Mouse (Mus musculus) intestine, embryonic 15.5 days (tissue): ENCODE results near the gene Sec14l5. TPM values are rescaled to one million over a fixed set of nuclear protein-coding genes. Genes with fewer than 3 reads are reported as not detected.

Source experiments
- ATAC-seq: fragments of 200-750 bp; cut with Nextera tagmentation; 2 replicates; pipeline ENCODE4 v1.8.0; 2017; ENCODE audit warnings: moderate TSS enrichment, moderate library complexity
- H3K27ac ChIP-seq: fragments of 300-500 bp; sonication (generic); 2 replicates; pipeline ENCODE4 v1.5.1; 2015; ENCODE audit warnings: mild to moderate bottlenecking, inconsistent platforms
- H3K27me3 ChIP-seq: fragments of 300-500 bp; sonication (generic); replicated peaks from 2 replicates; pipeline ENCODE4 v1.6.1; 2015; ENCODE audit warnings: inconsistent platforms
- H3K36me3 ChIP-seq: fragments of 300-500 bp; sonication (generic); 2 replicates; pipeline ENCODE4 v1.6.1; 2015; ENCODE audit warnings: inconsistent platforms
- H3K4me1 ChIP-seq: fragments of 300-500 bp; sonication (generic); replicated peaks from 2 replicates; pipeline ENCODE4 v1.6.1; 2015; ENCODE audit warnings: inconsistent platforms
- H3K4me2 ChIP-seq: fragments of 300-500 bp; sonication (generic); replicated peaks from 2 replicates; pipeline ENCODE4 v1.6.1; 2015; ENCODE audit warnings: mild to moderate bottlenecking, inconsistent platforms
- H3K4me3 ChIP-seq: fragments of 300-500 bp; sonication (generic); replicated peaks from 2 replicates; pipeline ENCODE4 v1.5.1; 2015; ENCODE audit warnings: inconsistent platforms
- H3K9ac ChIP-seq: fragments of 300-500 bp; sonication (generic); 2 replicates; pipeline ENCODE4 v1.6.1; 2015; ENCODE audit warnings: inconsistent platforms
- H3K9me3 ChIP-seq: fragments of 300-500 bp; sonication (generic); 2 replicates; pipeline ENCODE4 v1.6.1; 2016; ENCODE audit warnings: inconsistent platforms
- WGBS: fragments of 180-500 bp; shearing (Covaris S2); methylation state at CpG from one replicate; pipeline ENCODE4 v1.1.7; 2015; 5-methylcytosine and 5-hydroxymethylcytosine counted together
- polyA plus RNA-seq: library from polyadenylated mRNA; unstranded; fragments of >200 nt; fragmentation: Nextera tagmentation; extraction: Ambion mirVana; gene quantifications from 2 replicates; pipeline ENCODE4 v1.2.1, GENCODE M21; 2015

The Sec14l5 gene
- polyA plus RNA-seq = 0.03 TPM in 1 of 2 replicates, not detected in the other

- Histone ChIP-seq H3K4me2 (peak within 1 kb of the TSS; percentile 66), H3K36me3 (no peaks in the 10 kb centered on the region), H3K4me3 (peak within 1 kb of the TSS; percentile 32), H3K9me3 (no peaks in the 10 kb centered on the region), H3K9ac (no peak within 1 kb of the TSS), H3K4me1 (peaks cover 11% of the 10 kb centered on the region), H3K27me3 (no peaks in the 10 kb centered on the region), H3K27ac (no peak within 1 kb of the TSS)
- ATAC-seq = peak; percentile 65
- WGBS = 16% methylated on average over 13 of the region's 13 CpGs
Observed at GRCm38 (mm10) chr16:5147037-5147385, at the start of gene Sec14l5. Gene Sec14l5, plus strand, starts transcription at chr16:5147109.

- Histone ChIP-seq H3K27me3 (no peaks in the 10 kb centered on the region), H3K9ac (no peak overlapping the region), H3K27ac (no peak overlapping the region), H3K4me1 (no peaks in the 10 kb centered on the region), H3K9me3 (no peaks in the 10 kb centered on the region), H3K4me2 (no peak overlapping the region), H3K36me3 (no peaks in the 10 kb centered on the region), H3K4me3 (no peak overlapping the region)
- WGBS = 71% methylated on average over 6 of the region's 6 CpGs
- no peak for ATAC-seq
Observed at GRCm38 (mm10) chr16:5101000-5101399, 45.9 kb upstream of the Sec14l5 start.

- Histone ChIP-seq H3K27ac (0 out of 2 replicates have a peak overlapping the region, but pooled peaks have one; percentile 17), H3K4me2 (peak overlapping the region; percentile 36), H3K9me3 (no peaks in the 10 kb centered on the region), H3K27me3 (no peaks in the 10 kb centered on the region), H3K9ac (no peak overlapping the region), H3K36me3 (no peaks in the 10 kb centered on the region), H3K4me1 (peaks cover 23% of the 10 kb centered on the region; the same call in 1 of the 2 replicates), H3K4me3 (no peak overlapping the region)
- peak; percentile 83 for ATAC-seq
- 53% methylated on average over 7 of the region's 7 CpGs for whole genome bisulfite sequencing
Observed at GRCm38 (mm10) chr16:5109877-5110276, 37.0 kb upstream of the Sec14l5 start.

- no peak overlapping the region for H3K9ac ChIP-seq
- H3K27ac ChIP-seq = no peak overlapping the region
- H3K4me3 ChIP-seq = no peak overlapping the region
- no peak for ATAC-seq
- no peaks in the 10 kb centered on the region for H3K36me3 ChIP-seq
- H3K27me3 ChIP-seq = no peaks in the 10 kb centered on the region
- 76% methylated on average over 3 of the region's 3 CpGs for WGBS
- H3K4me2 ChIP-seq = no peak overlapping the region
- H3K9me3 ChIP-seq = no peaks in the 10 kb centered on the region
- H3K4me1 ChIP-seq = peaks cover 23% of the 10 kb centered on the region; the same call in 1 of the 2 replicates
Observed at GRCm38 (mm10) chr16:5111021-5111420, 35.9 kb upstream of the Sec14l5 start.

GRCm38 (mm10) chr16:5113002-5113550 is 33.8 kb upstream of the Sec14l5 start:
- Histone ChIP-seq H3K27ac (no peak overlapping the region), H3K9me3 (no peaks in the 10 kb centered on the region), H3K9ac (no peak overlapping the region), H3K4me2 (no peak overlapping the region), H3K27me3 (no peaks in the 10 kb centered on the region), H3K36me3 (no peaks in the 10 kb centered on the region), H3K4me3 (no peak overlapping the region), H3K4me1 (peaks cover 23% of the 10 kb centered on the region; the same call in 1 of the 2 replicates)
- no peak for ATAC-seq
- WGBS = 66% methylated on average over 4 of the region's 4 CpGs

- H3K4me2 ChIP-seq = no peak overlapping the region
- H3K27me3 ChIP-seq = no peaks in the 10 kb centered on the region
- H3K9ac ChIP-seq = no peak overlapping the region
- 58% methylated on average over 2 of the region's 2 CpGs for WGBS
- no peaks in the 10 kb centered on the region for H3K36me3 ChIP-seq
- ATAC-seq = no peak
- H3K4me1 ChIP-seq = peaks cover 23% of the 10 kb centered on the region; the same call in 1 of the 2 replicates
- no peak overlapping the region for H3K4me3 ChIP-seq
- H3K27ac ChIP-seq = no peak overlapping the region
- no peaks in the 10 kb centered on the region for H3K9me3 ChIP-seq
Observed at GRCm38 (mm10) chr16:5113582-5113981, 33.3 kb upstream of the Sec14l5 start.

- Histone ChIP-seq H3K27me3 (no peaks in the 10 kb centered on the region; the same call in 1 of the 2 replicates), H3K9me3 (no peaks in the 10 kb centered on the region), H3K27ac (no peak overlapping the region), H3K36me3 (no peaks in the 10 kb centered on the region), H3K9ac (no peak overlapping the region), H3K4me3 (no peak overlapping the region), H3K4me2 (no peak overlapping the region), H3K4me1 (peaks cover 12% of the 10 kb centered on the region; the same call in 1 of the 2 replicates)
- 77% methylated on average over 4 of the region's 4 CpGs for WGBS
- no peak for ATAC-seq
Observed at GRCm38 (mm10) chr16:5119385-5119784, 27.5 kb upstream of the Sec14l5 start.

- no peaks in the 10 kb centered on the region; the same call in 1 of the 2 replicates for H3K27me3 ChIP-seq
- H3K4me3 ChIP-seq = no peak overlapping the region
- H3K4me1 ChIP-seq = peaks cover 12% of the 10 kb centered on the region; the same call in 1 of the 2 replicates
- no peak overlapping the region for H3K27ac ChIP-seq
- no peak overlapping the region for H3K9ac ChIP-seq
- WGBS = 81% methylated on average over 4 of the region's 4 CpGs
- no peak for ATAC-seq
- H3K4me2 ChIP-seq = no peak overlapping the region
- H3K36me3 ChIP-seq = no peaks in the 10 kb centered on the region
- H3K9me3 ChIP-seq = no peaks in the 10 kb centered on the region
Observed at GRCm38 (mm10) chr16:5119845-5120244, 27.1 kb upstream of the Sec14l5 start.

- H3K4me3 ChIP-seq = no peak overlapping the region
- WGBS = 45% methylated on average over 6 of the region's 6 CpGs
- peaks cover 12% of the 10 kb centered on the region; the same call in 1 of the 2 replicates for H3K4me1 ChIP-seq
- H3K27ac ChIP-seq = no peak overlapping the region
- H3K4me2 ChIP-seq = no peak overlapping the region
- ATAC-seq = peak; percentile 34; the same call in 1 of the 2 replicates
- no peak overlapping the region for H3K9ac ChIP-seq
- H3K9me3 ChIP-seq = no peaks in the 10 kb centered on the region
- H3K36me3 ChIP-seq = no peaks in the 10 kb centered on the region
- H3K27me3 ChIP-seq = no peaks in the 10 kb centered on the region; the same call in 1 of the 2 replicates
Observed at GRCm38 (mm10) chr16:5123476-5123875, 23.4 kb upstream of the Sec14l5 start.

- Histone ChIP-seq H3K9ac (no peak overlapping the region), H3K27me3 (peaks cover 32% of the 10 kb centered on the region), H3K9me3 (no peaks in the 10 kb centered on the region), H3K27ac (no peak overlapping the region), H3K4me2 (no peak overlapping the region), H3K4me1 (peaks cover 29% of the 10 kb centered on the region), H3K36me3 (no peaks in the 10 kb centered on the region), H3K4me3 (no peak overlapping the region)
- WGBS = 48% methylated on average over 2 of the region's 2 CpGs
- no peak for ATAC-seq
Observed at GRCm38 (mm10) chr16:5130196-5130595, 16.7 kb upstream of the Sec14l5 start.

GRCm38 (mm10) chr16:5130766-5131165 is 16.1 kb upstream of the Sec14l5 start:
- H3K4me1 ChIP-seq = peaks cover 32% of the 10 kb centered on the region
- peaks cover 32% of the 10 kb centered on the region for H3K27me3 ChIP-seq
- no peak overlapping the region for H3K27ac ChIP-seq
- H3K9ac ChIP-seq = no peak overlapping the region
- no peak for ATAC-seq
- H3K4me2 ChIP-seq = peak overlapping the region; percentile 66
- no peaks in the 10 kb centered on the region for H3K36me3 ChIP-seq
- 25% methylated on average over 4 of the region's 4 CpGs for WGBS
- no peak overlapping the region for H3K4me3 ChIP-seq
- H3K9me3 ChIP-seq = no peaks in the 10 kb centered on the region

GRCm38 (mm10) chr16:5131251-5131922 is 15.5 kb upstream of the Sec14l5 start:
- 5% methylated on average over 25 of the region's 25 CpGs for WGBS
- Histone ChIP-seq H3K4me2 (peak overlapping the region; percentile 66), H3K27me3 (peaks cover 32% of the 10 kb centered on the region), H3K9ac (peak overlapping the region; percentile 44), H3K36me3 (no peaks in the 10 kb centered on the region), H3K4me1 (peaks cover 38% of the 10 kb centered on the region), H3K4me3 (peak overlapping the region; percentile 47), H3K27ac (no peak overlapping the region), H3K9me3 (no peaks in the 10 kb centered on the region)
- 0 out of 2 replicates have a peak, but pooled peaks have one; percentile 13 for ATAC-seq
